Mouse (Mus musculus) testis, adult 2 months (tissue): ENCODE measurements around the gene Tubb2a. TPM values are rescaled to one million over a fixed set of nuclear protein-coding genes. Genes with fewer than 3 reads are reported as not detected.
"Not testable (repeated sequence)": the region's sequence is repeated elsewhere in the genome, so short reads cannot be mapped to it uniquely, and the experiment has no call there.

Source experiments
- H3K27ac ChIP-seq: fragments of 200-500 bp; 2 replicates; pipeline ENCODE4 v1.5.1; 2012; ENCODE audit warnings: low read depth, low read length; ENCODE audit not compliant: control insufficient read depth, insufficient read depth
- H3K27me3 ChIP-seq: fragments of 200-500 bp; 2 replicates; pipeline ENCODE4 v1.6.1; 2012; ENCODE audit warnings: mild to moderate bottlenecking, low read length, moderate library complexity; ENCODE audit not compliant: control insufficient read depth, insufficient read depth
- H3K36me3 ChIP-seq: fragments of 200-500 bp; 2 replicates; pipeline ENCODE4 v1.6.1; 2012; ENCODE audit warnings: mild to moderate bottlenecking, low read length; ENCODE audit not compliant: control insufficient read depth, insufficient read depth
- H3K4me1 ChIP-seq: fragments of 200-500 bp; 2 replicates; pipeline ENCODE4 v1.6.1; 2012; ENCODE audit warnings: low read length; ENCODE audit not compliant: control insufficient read depth, insufficient read depth
- H3K4me3 ChIP-seq: fragments of 200-500 bp; 2 replicates; pipeline ENCODE4 v1.5.1; 2012; ENCODE audit warnings: low read depth, mild to moderate bottlenecking, low read length, moderate library complexity, mixed read lengths; ENCODE audit not compliant: control insufficient read depth
- CTCF ChIP-seq: fragments of 200-500 bp; IDR thresholded peaks from 2 replicates; pipeline ENCODE4 v1.5.1; 2012; ENCODE audit warnings: low read depth, mild to moderate bottlenecking, inconsistent platforms, low read length, moderate library complexity; ENCODE audit not compliant: control insufficient read depth, insufficient read depth, insufficient replicate concordance
- POLR2A ChIP-seq: fragments of 200-500 bp; IDR thresholded peaks from 2 replicates; pipeline ENCODE4 v1.6.1; 2012; ENCODE audit warnings: low read depth, mild to moderate bottlenecking, inconsistent platforms, low read length, moderate library complexity; ENCODE audit not compliant: control insufficient read depth
- polyA plus RNA-seq: library from polyadenylated mRNA; depleted of rRNA; stranded (reverse); fragments of >200 nt; gene quantifications from 2 replicates; pipeline ENCODE4 v1.2.3, GENCODE M21; 2012

Gene Tubb2a
- polyA plus RNA-seq, 1 experiment = 36.0 TPM

GRCm38 (mm10) chr13:34076561-34077491, 981 bp downstream of the Tubb2a start:
- H3K27me3 ChIP-seq = peaks cover 2% of the 10 kb centered on the region; the same call in 1 of the 2 replicates
- no peaks in the 10 kb centered on the region for H3K36me3 ChIP-seq
- H3K27ac ChIP-seq = no peak overlapping the region
- H3K4me3 ChIP-seq = peak overlapping the region; percentile 58
- H3K4me1 ChIP-seq = peaks cover 19% of the 10 kb centered on the region
- TF ChIP-seq POLR2A (no peak), CTCF (no peak)

GRCm38 (mm10) chr13:34075893-34076292, 1.9 kb downstream of the Tubb2a start:
- not testable (repeated sequence) for H3K36me3 ChIP-seq, H3K27me3 ChIP-seq, H3K4me3 ChIP-seq, H3K27ac ChIP-seq
- H3K4me1 ChIP-seq = peaks cover 19% of the 10 kb centered on the region

DNA sequence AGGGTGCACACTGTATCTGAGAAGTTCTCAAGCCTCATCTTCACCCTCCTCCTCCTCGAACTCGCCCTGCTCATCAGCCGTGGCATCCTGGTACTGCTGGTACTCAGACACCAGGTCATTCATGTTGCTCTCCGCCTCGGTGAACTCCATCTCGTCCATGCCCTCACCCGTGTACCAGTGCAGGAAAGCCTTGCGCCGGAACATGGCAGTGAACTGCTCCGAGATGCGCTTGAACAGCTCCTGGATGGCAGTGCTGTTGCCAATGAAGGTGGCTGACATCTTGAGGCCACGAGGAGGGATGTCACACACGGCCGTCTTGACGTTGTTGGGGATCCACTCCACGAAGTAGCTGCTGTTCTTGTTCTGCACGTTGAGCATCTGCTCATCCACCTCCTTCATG, 3.4 kb downstream of the Tubb2a start:
- H3K27ac ChIP-seq, H3K36me3 ChIP-seq, H3K27me3 ChIP-seq, H3K4me3 ChIP-seq: not testable (repeated sequence)
- peaks cover 19% of the 10 kb centered on the region for H3K4me1 ChIP-seq

DNA sequence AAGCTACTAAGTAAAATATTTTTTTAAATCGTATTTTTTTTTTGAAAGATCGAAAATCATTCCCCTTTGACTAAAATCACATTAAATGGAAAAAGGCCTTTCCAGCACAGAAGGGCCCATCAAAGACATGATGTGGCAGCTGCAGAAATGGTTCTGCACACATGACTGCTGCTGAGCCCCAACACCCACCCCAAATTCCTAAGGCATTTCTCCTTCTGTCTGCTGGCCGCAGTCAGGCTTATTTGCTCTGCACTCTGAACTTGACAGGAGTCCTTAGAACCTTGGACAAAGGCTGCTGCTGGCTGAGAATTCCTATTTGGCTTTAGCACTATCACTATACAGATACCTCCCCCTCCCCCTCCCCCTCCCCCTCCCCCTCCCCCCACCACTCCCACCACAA, 5.0 kb downstream of the Tubb2a start:
- Histone ChIP-seq H3K27ac (no peak overlapping the region), H3K36me3 (no peaks in the 10 kb centered on the region), H3K27me3 (peaks cover 2% of the 10 kb centered on the region; the same call in 1 of the 2 replicates), H3K4me1 (peaks cover 14% of the 10 kb centered on the region), H3K4me3 (no peak overlapping the region)
- no peak for TF ChIP-seq POLR2A

DNA sequence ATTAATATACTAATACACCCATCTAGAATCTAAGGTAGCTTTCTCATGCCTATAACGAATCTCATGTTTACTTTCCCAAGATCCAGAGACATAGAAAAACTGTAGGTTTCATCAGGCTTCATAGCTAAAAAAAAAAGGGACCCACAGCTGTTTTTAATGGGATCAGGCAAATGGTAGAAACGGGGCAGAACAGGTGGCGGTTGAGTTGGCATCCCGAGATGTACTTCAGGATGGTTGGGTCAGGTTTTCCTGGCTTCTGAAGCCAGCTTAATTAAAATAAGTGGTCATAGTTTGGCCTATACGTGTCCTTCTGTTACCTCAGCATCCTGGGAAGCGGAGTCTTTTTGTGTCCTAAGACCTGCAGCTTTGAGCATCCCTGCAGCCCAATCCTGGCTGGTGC, 6.0 kb downstream of the Tubb2a start:
- Histone ChIP-seq H3K27ac (no peak overlapping the region), H3K36me3 (no peaks in the 10 kb centered on the region), H3K27me3 (no peaks in the 10 kb centered on the region), H3K4me1 (peaks cover 5% of the 10 kb centered on the region), H3K4me3 (no peak overlapping the region)
- TF ChIP-seq CTCF = no peak

GRCm38 (mm10) chr13:34070296-34070695, 7.5 kb downstream of the Tubb2a start:
- no peak overlapping the region for H3K27ac ChIP-seq
- no peak overlapping the region for H3K4me3 ChIP-seq
- H3K4me1 ChIP-seq = no peaks in the 10 kb centered on the region
- no peaks in the 10 kb centered on the region for H3K27me3 ChIP-seq
- H3K36me3 ChIP-seq = no peaks in the 10 kb centered on the region
- TF ChIP-seq CTCF (no peak), POLR2A (no peak)

DNA sequence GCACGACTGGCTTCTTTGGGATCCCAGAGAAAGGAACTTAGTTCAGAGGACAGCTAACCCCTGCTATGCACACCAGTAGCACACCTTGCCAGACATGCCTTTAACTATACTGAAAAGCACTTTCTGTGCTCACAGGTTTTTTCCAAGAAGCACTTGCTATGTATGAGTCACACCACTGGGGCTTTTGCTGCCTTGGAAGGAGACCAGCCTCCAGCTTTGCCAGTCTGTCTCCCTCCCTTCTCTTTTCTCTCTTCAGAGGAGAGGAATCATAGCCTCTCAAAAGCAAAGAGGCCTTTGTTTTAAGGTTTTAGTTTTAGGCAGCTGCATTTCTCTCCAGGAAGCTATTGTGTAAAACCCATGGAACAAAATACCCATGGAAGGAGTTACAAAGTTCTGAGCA, 11.5 kb downstream of the Tubb2a start:
- no peak for TF ChIP-seq POLR2A
- TF ChIP-seq CTCF = no peak
- H3K27me3 ChIP-seq = no peaks in the 10 kb centered on the region
- H3K4me3 ChIP-seq = no peak overlapping the region
- H3K27ac ChIP-seq = no peak overlapping the region
- H3K36me3 ChIP-seq = no peaks in the 10 kb centered on the region
- H3K4me1 ChIP-seq = no peaks in the 10 kb centered on the region

GRCm38 (mm10) chr13:34062466-34062865, 15.3 kb downstream of the Tubb2a start:
- Histone ChIP-seq H3K27ac (no peak overlapping the region), H3K27me3 (no peaks in the 10 kb centered on the region), H3K4me1 (peaks cover 2% of the 10 kb centered on the region; the same call in 1 of the 2 replicates), H3K4me3 (no peak overlapping the region), H3K36me3 (no peaks in the 10 kb centered on the region)
- TF ChIP-seq CTCF = no peak
- TF ChIP-seq POLR2A = no peak
